Mouse (Mus musculus) left cerebral cortex, adult 18-20 months (tissue): ENCODE results near the gene Tmem269. TPM values are rescaled to one million over a fixed set of nuclear protein-coding genes. Genes with fewer than 3 reads are reported as not detected.

Experiments
- DNase-seq, 2 experiments: peaks; one replicate each; pipeline ENCODE4 v3.0.0; 2021 to 2022; ENCODE audit warnings: low spot score in 2 of 2, mixed read lengths in 1 of 2
- total RNA-seq, 2 experiments: library from RNA; stranded (reverse); gene quantifications; 2 replicates each; pipeline ENCODE4 v1.2.3; 2021

Tmem269 gene
- total RNA-seq, 2 experiments from 2014 or later, result 0.30 to 0.49 TPM

DNA sequence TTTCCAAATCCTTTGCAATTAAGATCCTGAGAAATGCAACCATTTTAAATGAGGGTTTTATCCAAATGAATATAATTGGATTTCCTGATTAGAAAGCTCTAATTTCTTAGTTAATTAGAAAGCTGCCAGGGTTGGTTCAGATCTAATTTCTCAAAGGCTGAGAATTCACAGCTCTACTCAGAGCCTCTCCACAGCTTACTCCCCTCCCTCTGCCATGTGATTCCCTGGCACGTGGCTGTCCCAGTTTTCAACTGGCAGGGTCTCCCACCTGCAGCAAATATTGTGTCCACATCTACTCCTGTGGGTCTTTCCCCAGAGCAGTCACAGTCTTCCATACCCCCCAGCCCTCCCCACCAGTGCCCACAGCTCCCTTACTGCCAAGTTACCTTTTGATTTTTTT, 34.5 kb downstream of the Tmem269 start:
- DNase-seq, result no peak

DNA sequence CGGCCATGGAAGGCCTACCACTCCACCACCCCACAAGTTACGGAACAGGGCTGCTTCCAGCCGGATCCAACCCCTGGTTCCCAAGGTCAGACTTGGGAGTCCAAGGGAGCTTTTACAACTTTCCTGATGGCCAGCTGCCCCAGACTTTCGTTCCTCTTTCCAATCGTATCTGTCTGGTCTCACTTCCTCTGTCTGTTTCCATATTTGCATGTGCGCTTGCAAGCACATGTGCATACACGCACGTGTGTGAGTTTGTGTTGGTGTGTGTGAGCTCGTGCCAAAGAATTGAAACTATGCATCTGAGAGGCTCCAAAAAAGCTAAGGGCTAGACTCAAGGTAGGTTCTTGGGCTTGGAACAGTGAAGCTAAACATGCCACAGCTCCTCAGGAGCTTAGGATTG, 36.6 kb downstream of the Tmem269 start:
- no peak for DNase-seq

DNA sequence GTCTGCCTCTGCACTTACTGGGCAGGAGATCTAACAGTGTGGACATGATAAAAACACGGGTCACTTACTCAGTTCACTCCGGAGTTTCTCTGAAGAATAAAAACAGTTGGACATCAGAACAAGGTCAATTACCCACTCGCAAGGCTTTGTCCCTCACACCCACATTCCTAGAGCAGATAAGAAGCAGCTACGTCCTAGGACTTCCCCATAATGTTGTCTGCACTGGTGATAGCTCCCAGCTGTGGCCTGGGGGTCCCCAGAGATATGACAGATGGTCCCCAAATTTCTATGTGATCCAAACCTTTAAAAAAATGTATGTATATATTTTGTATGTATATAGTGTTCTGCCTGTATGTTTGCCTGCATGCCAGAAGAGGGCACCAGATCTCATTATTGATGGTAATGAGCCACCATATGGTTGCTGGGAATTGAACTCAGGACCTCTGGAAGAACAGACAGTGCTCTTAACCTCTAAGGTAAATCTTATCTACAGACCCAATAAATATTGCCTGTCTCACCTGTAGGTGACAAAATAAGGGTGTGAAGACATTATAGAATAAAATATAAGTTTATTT, 37.8 kb downstream of the Tmem269 start:
- no peak for DNase-seq

DNA sequence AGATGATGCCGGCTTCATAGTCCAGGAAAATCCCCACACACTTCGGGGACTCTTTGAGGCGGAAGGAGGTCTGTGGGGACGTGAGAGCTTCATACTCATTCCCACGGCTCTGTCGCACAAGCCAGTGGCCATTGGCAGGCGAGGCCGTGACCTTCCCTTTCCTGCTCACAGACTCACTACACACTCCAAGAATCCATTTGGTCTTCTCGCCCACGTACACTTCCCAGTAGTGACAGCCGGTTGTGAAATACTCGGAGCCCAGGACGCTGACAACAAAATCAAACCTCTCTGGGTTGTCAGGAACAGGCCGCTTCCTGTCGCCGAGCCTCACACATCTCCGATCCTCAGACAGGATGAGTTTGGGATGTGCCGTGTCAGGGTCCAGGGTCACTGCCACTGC, 39.7 kb downstream of the Tmem269 start:
- no peak for DNase-seq

- DNase-seq, result no peak
Observed at GRCm38 (mm10) chr4:119177702-119178101, 40.3 kb downstream of the Tmem269 start.

DNA sequence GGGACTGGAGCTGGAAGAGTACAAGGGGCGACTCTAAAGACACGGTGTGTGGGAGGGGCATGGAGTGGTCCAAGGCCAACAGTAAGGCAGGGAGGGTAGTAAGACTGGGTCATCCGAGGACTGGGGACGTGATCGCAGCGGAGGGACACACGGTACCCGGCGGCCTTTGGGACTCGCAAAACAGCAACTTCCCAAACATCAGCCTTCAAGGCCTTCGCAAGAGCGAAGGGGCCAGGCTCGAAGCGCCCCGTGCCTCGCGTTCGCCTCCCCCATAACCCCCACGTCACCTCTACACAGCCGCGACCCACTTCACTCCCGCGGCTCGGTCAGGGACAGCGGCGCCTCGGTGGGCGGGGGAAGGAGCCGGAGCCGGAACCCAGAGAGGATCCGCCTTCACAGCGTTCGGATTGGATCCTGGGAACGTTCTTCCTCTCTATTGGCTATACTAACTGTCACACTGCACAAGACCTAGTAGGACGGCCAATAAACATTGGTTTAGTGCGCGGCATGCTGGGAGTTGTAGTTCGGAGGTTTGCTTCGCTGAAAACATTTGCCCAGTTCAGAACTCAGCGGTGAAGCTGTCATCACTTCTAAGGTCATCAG, 44.1 kb downstream of the Tmem269 start, which contains the start of gene Zfp691:
Zfp691 (minus strand) TSS at position 345 of the 603 bp plus-strand sequence.
- peak; percentile 91 to 95 for DNase-seq

GRCm38 (mm10) chr4:119172919-119173650, 44.9 kb downstream of the Tmem269 start:
- DNase-seq, result peak in 1 of 2 experiments; percentile 31

GRCm38 (mm10) chr4:119167663-119168062, 50.4 kb downstream of the Tmem269 start:
- peak; percentile 84 to 91 for DNase-seq

GRCm38 (mm10) chr4:119167068-119167467, 50.9 kb downstream of the Tmem269 start:
- no peak for DNase-seq

GRCm38 (mm10) chr4:119165916-119166315, 52.1 kb downstream of the Tmem269 start:
- no peak for DNase-seq

DNA sequence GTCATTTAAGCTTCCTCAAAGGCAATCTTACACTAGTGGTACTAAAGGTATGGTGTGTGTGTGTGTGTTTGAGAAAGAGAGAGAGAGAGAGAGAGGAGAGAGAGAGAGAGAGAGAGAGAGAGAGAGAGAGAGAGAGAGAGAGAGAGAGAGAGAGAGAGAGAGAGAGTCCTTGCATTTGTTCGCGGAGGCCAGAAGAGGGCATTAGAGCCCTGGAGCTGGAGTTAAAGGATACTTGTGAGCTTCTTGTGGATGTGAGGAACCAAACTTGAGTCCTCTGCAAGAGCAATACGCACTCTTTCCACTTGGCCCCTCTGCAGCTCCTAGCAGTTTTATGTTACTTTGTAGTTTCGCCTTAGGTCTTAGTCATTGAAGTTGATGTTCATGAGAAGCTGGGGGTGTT, 55.0 kb downstream of the Tmem269 start:
- no peak for DNase-seq

DNA sequence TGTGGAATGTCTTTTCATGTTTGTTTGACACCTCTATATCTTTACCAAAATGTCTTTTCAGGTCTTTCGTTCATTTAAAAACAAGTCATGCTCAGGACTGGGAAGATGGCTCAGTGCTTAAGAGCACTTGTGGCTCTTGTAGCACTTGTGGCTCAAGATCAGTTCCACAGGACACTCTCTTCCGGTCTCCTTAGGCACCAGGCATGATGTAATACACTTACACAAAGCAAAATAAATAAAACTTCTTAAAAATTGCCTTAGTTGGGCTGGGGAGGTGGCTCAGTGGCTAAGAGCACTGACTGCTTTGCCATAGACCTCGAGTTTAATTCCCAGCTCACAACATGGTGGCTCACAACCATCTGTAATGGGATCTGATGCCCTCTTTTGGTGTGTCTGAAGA, 56.7 kb downstream of the Tmem269 start:
- no peak for DNase-seq

- no peak for DNase-seq
Observed at GRCm38 (mm10) chr4:119157891-119158290, 60.1 kb downstream of the Tmem269 start.

GRCm38 (mm10) chr4:119157186-119157585, 60.8 kb downstream of the Tmem269 start:
- DNase-seq, result peak in 1 of 2 experiments; percentile 67

Other genes with a start within 250 kb of the Tmem269 start
- 10 to 100 TPM; 75.2 to 91.1 TPM for gene Slc2a1, start 109.5 kb downstream of the Tmem269 start, total RNA-seq
- gene Zfp691, start 44.0 kb downstream of the Tmem269 start, total RNA-seq, result 1 to 10 TPM; 6.2 to 7.5 TPM
- gene Ermap, start 28.2 kb downstream of the Tmem269 start, total RNA-seq, result under 1 TPM; 0.40 TPM
- 10 to 100 TPM; 16.2 to 18.8 TPM for gene Svbp, start 22.9 kb downstream of the Tmem269 start, total RNA-seq
- 10 to 100 TPM; 25.2 to 29.5 TPM for gene AU022252, start 14.5 kb upstream of the Tmem269 start, total RNA-seq
- 1 to 10 TPM; 7.6 to 7.8 TPM for gene P3h1, start 14.7 kb upstream of the Tmem269 start, total RNA-seq
- under 1 TPM in 1 of 2 experiments, not detected in 1; 0.44 TPM for gene Cldn19, start 37.2 kb upstream of the Tmem269 start, total RNA-seq
- 100 to 1,000 TPM; 178 to 187 TPM for gene Ybx1, start 76.4 kb upstream of the Tmem269 start, total RNA-seq
- 10 to 100 TPM; 16.2 to 17.4 TPM for gene Ppih, start 102.3 kb upstream of the Tmem269 start, total RNA-seq
- 10 to 100 TPM; 18.3 to 18.5 TPM for gene Ccdc30, start 197.3 kb upstream of the Tmem269 start, total RNA-seq
- gene Ppcs, start 204.2 kb upstream of the Tmem269 start, total RNA-seq, result 1 to 10 TPM; 5.5 to 6.1 TPM
- gene Zmynd12, start 204.6 kb upstream of the Tmem269 start, total RNA-seq, result under 1 TPM; 0.49 to 0.61 TPM